Mouse (Mus musculus): ENCODE results near the gene Slc24a3.

Gene Slc24a3

GRCm38 (mm10) chr2:145197076-145197475 is 29.5 kb downstream of the Slc24a3 start:
- no peak for DNase-seq (ENCODE audit: low read depth, low spot score)

- DNase-seq (ENCODE audit: low read depth, low spot score) = no peak
Observed at GRCm38 (mm10) chr2:145213587-145213986, 46.0 kb downstream of the Slc24a3 start.

GRCm38 (mm10) chr2:145214086-145214831 is 46.7 kb downstream of the Slc24a3 start:
- DNase-seq (ENCODE audit: low read depth, low spot score) = no peak

GRCm38 (mm10) chr2:145216580-145216979 is 49.0 kb downstream of the Slc24a3 start:
- DNase-seq (ENCODE audit: low read depth, low spot score) = no peak

GRCm38 (mm10) chr2:145217422-145217821 is 49.9 kb downstream of the Slc24a3 start:
- no peak for DNase-seq (ENCODE audit: low read depth, low spot score)

GRCm38 (mm10) chr2:145219246-145219645 is 51.7 kb downstream of the Slc24a3 start:
- DNase-seq (ENCODE audit: low read depth, low spot score) = no peak

GRCm38 (mm10) chr2:145223646-145224045 is 56.1 kb downstream of the Slc24a3 start:
- DNase-seq (ENCODE audit: low read depth, low spot score) = no peak

- no peak for DNase-seq (ENCODE audit: low read depth, low spot score)
Observed at GRCm38 (mm10) chr2:145225640-145226039, 58.1 kb downstream of the Slc24a3 start.

GRCm38 (mm10) chr2:145226100-145226499 is 58.5 kb downstream of the Slc24a3 start:
- DNase-seq (ENCODE audit: low read depth, low spot score) = no peak

GRCm38 (mm10) chr2:145227351-145227750 is 59.8 kb downstream of the Slc24a3 start:
- DNase-seq (ENCODE audit: low read depth, low spot score) = no peak

GRCm38 (mm10) chr2:145232764-145233484 is 65.4 kb downstream of the Slc24a3 start:
- no peak for DNase-seq (ENCODE audit: low read depth, low spot score)

GRCm38 (mm10) chr2:145233547-145234398 is 66.2 kb downstream of the Slc24a3 start:
- DNase-seq (ENCODE audit: low read depth, low spot score) = no peak

- no peak for DNase-seq (ENCODE audit: low read depth, low spot score)
Observed at GRCm38 (mm10) chr2:145246384-145246783, 78.8 kb downstream of the Slc24a3 start.

- no peak for DNase-seq (ENCODE audit: low read depth, low spot score)
Observed at GRCm38 (mm10) chr2:145248185-145248584, 80.6 kb downstream of the Slc24a3 start.

- DNase-seq (ENCODE audit: low read depth, low spot score) = no peak
Observed at GRCm38 (mm10) chr2:145257332-145257731, 89.8 kb downstream of the Slc24a3 start.

GRCm38 (mm10) chr2:145257855-145258254 is 90.3 kb downstream of the Slc24a3 start:
- no peak for DNase-seq (ENCODE audit: low read depth, low spot score)

- no peak for DNase-seq (ENCODE audit: low read depth, low spot score)
Observed at GRCm38 (mm10) chr2:145260574-145260973, 93.0 kb downstream of the Slc24a3 start.

GRCm38 (mm10) chr2:145262153-145262552 is 94.6 kb downstream of the Slc24a3 start:
- no peak for DNase-seq (ENCODE audit: low read depth, low spot score)

GRCm38 (mm10) chr2:145266723-145267122 is 99.2 kb downstream of the Slc24a3 start:
- no peak for DNase-seq (ENCODE audit: low read depth, low spot score)

- DNase-seq (ENCODE audit: low read depth, low spot score) = no peak
Observed at GRCm38 (mm10) chr2:145268971-145269370, 101.4 kb downstream of the Slc24a3 start.

GRCm38 (mm10) chr2:145269410-145269809 is 101.9 kb downstream of the Slc24a3 start:
- peak; percentile 18 for DNase-seq (ENCODE audit: low read depth, low spot score)
